Mouse (Mus musculus) MEL (cell line): ENCODE data around the gene Tagap.
A peak's percentile ranks its signal among the peaks of the same experiment; 100 is the strongest.

Experiments
- CTCF ChIP-seq, 3 experiments: IDR thresholded peaks in 2 of 3; conservative IDR thresholded peaks in 1 of 3; 2 replicates each; pipeline ENCODE4 v1.5.1; 2011 to 2012; ENCODE audit warnings: low read length in 3 of 3, low read depth in 2 of 3, mild to moderate bottlenecking in 2 of 3, improper control_type of control experiment in 1 of 3, inconsistent platforms in 1 of 3, mixed read lengths in 1 of 3, moderate library complexity in 1 of 3; ENCODE audit not compliant: control insufficient read depth in 1 of 3, insufficient read depth in 1 of 3, poor library complexity in 1 of 3, severe bottlenecking in 1 of 3
- GATA1 ChIP-seq: IDR thresholded peaks from 2 replicates; pipeline ENCODE4 v1.6.1; 2011; ENCODE audit warnings: low read depth, low read length, improper control_type of control experiment
- KAT2A ChIP-seq: conservative IDR thresholded peaks from 2 replicates; pipeline ENCODE4 v1.6.1; 2012; ENCODE audit warnings: low read depth, low read length, improper control_type of control experiment, inconsistent platforms
- MAZ ChIP-seq: IDR thresholded peaks from 2 replicates; pipeline ENCODE4 v1.6.1; 2012; ENCODE audit warnings: low read depth, mild to moderate bottlenecking, inconsistent platforms, low read length, improper control_type of control experiment
- MXI1 ChIP-seq: IDR thresholded peaks from 2 replicates; pipeline ENCODE4 v1.6.1; 2011; ENCODE audit warnings: mild to moderate bottlenecking, low read depth, low read length, improper control_type of control experiment
- POLR2A ChIP-seq, 2 experiments: IDR thresholded peaks; 2 replicates each; pipeline ENCODE4 v1.6.1; 2011 to 2012; ENCODE audit warnings: low read length in 2 of 2, mild to moderate bottlenecking in 2 of 2, control low read depth in 1 of 2, improper control_type of control experiment in 1 of 2, low read depth in 1 of 2, moderate library complexity in 1 of 2; ENCODE audit not compliant: control insufficient read depth in 1 of 2, insufficient read depth in 1 of 2, poor library complexity in 1 of 2
- POLR2AphosphoS2 ChIP-seq: IDR thresholded peaks from 2 replicates; pipeline ENCODE4 v1.6.1; 2011; ENCODE audit warnings: low read length, improper control_type of control experiment
- RCOR1 ChIP-seq: IDR thresholded peaks from 2 replicates; pipeline ENCODE4 v1.6.1; 2012; ENCODE audit warnings: low read depth, mild to moderate bottlenecking, inconsistent platforms, low read length, improper control_type of control experiment
- TCF12 ChIP-seq: IDR thresholded peaks from 2 replicates; pipeline ENCODE4 v1.6.1; 2014; ENCODE audit warnings: low read depth, mild to moderate bottlenecking, inconsistent platforms, low read length, improper control_type of control experiment, moderate library complexity
- UBTF ChIP-seq: IDR thresholded peaks from 2 replicates; pipeline ENCODE4 v1.6.1; 2012; ENCODE audit warnings: low read depth, mild to moderate bottlenecking, inconsistent platforms, low read length, improper control_type of control experiment, moderate library complexity, borderline replicate concordance; ENCODE audit not compliant: insufficient read depth
- USF1 ChIP-seq: IDR thresholded peaks from 2 replicates; pipeline ENCODE4 v1.6.1; 2014; ENCODE audit warnings: low read depth, mild to moderate bottlenecking, inconsistent platforms, low read length, improper control_type of control experiment, moderate library complexity
- ZMIZ1 ChIP-seq: IDR thresholded peaks from 2 replicates; pipeline ENCODE4 v1.6.1; 2012; ENCODE audit warnings: low read depth, mild to moderate bottlenecking, inconsistent platforms, low read length, improper control_type of control experiment, moderate library complexity

DNA sequence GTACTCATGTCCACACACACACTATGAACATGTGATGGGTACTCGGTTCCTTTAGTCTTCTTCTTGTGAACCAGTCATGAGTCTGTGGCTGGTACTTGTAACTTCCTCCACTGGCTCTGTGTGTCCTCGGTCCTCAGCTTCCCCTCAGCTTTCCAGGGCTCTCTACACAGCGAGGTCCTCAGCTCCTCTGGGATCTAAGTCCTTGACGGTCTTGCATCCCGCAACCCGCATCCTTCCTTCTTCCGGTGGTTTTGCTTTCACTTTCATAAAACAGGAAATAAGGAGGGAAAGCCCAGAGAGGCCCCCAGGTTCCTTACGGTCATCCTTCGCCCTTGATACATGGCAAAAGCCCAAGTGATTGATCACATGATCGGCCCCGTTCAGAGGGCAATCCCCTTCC is 28.7 kb upstream of the Tagap start:
- no peak for TF ChIP-seq GATA1
- no peak for TF ChIP-seq CTCF (IDR thresholded peaks at IDR 0.05 in 2 of 3, conservative IDR thresholded peaks at IDR 0.05 in 1 of 3; ENCODE audit: control insufficient read depth in 1 of 3, insufficient read depth in 1 of 3, low read depth in 2 of 3, low read length in 3 of 3, poor library complexity in 1 of 3, severe bottlenecking in 1 of 3)
- TF ChIP-seq POLR2A (IDR thresholded peaks at IDR 0.05; ENCODE audit: control insufficient read depth in 1 of 2, insufficient read depth in 1 of 2, low read depth in 1 of 2, low read length in 2 of 2, poor library complexity in 1 of 2) = peak in 1 of 2 experiments; percentile 23; a peak in 1 of 4 replicates
- no peak for TF ChIP-seq MXI1
- TF ChIP-seq USF1 = 0 out of 2 replicates have a peak, but pooled peaks have one; percentile 8
- no peak for TF ChIP-seq TCF12
- no peak for TF ChIP-seq RCOR1
- TF ChIP-seq UBTF = no peak
- no peak for TF ChIP-seq KAT2A
- TF ChIP-seq MAZ = no peak
- TF ChIP-seq ZMIZ1 = no peak
- no peak for TF ChIP-seq POLR2AphosphoS2
